ENCODE assay signal across 20 mouse cellular contexts in the genomic region with DNA sequence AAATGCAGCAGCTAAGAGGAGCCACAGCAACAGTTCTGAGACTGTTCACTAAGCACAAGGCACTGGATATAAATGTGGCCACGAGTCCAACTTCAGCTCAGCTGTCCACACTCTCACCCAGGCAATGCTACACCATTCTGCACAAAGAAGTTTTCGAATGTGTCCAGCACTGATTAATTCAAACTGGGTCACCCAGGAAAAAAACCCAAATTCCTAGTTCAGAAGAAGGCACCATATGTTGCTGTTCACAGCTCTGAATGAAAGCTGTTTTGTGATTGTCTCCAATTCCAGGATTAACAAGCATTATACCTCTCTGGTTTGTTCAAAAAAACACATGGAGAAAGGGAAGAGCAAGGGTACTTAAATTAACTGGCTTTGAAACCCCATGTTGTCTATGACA.
A peak's percentile ranks its signal among the peaks of the same experiment; 100 is the strongest.
DNase-seq lines count a peak whose midpoint lies in the region; ATAC-seq and TF ChIP-seq lines count a peak whose summit lies in the region.
"Had no signal": no experiment of that assay in that cellular context is flagged by ENCODE, and none has a peak within 500 bp of the region (broad histone marks: within the 10 kb centered on the region; RNA-seq: fewer than 3 reads in every experiment).

No protein-coding gene starts in this region.

- TF ChIP-seq CTCF in forebrain, postnatal 0 days (IDR thresholded peaks at IDR 0.05; ENCODE audit: low read depth) = no peak
- TF ChIP-seq CTCF in intestine, postnatal 0 days (IDR thresholded peaks at IDR 0.05; ENCODE audit: low read depth) = no peak

- intact Hi-C loops in left cerebral cortex, postnatal 14 days (cut with DNase I) = no loop called here

- H3K4me3 ChIP-seq in forebrain, postnatal 0 days (ENCODE audit: low read depth, low read length) = no peak overlapping the region
- H3K4me3 ChIP-seq in midbrain, embryonic 10.5 days = no peak overlapping the region
- no peak overlapping the region for H3K4me3 ChIP-seq in intestine, postnatal 0 days (ENCODE audit: low read depth, low read length)
- H3K4me3 ChIP-seq: embryonic facial prominence, embryonic 15.5 days; heart, embryonic 10.5 days; hindbrain, embryonic 13.5 days; limb, embryonic 13.5 days had no signal

- no peaks in the 10 kb centered on the region for H3K27me3 ChIP-seq in forebrain, postnatal 0 days (ENCODE audit: insufficient read depth, low read length)
- H3K27me3 ChIP-seq in midbrain, embryonic 10.5 days (ENCODE audit: low read depth, poor library complexity, severe bottlenecking) = no peaks in the 10 kb centered on the region
- no peaks in the 10 kb centered on the region for H3K27me3 ChIP-seq in intestine, postnatal 0 days (replicated peaks; ENCODE audit: control insufficient read depth, insufficient read depth, low read length)
- H3K27me3 ChIP-seq: embryonic facial prominence, embryonic 15.5 days; hindbrain, embryonic 13.5 days; limb, embryonic 13.5 days had no signal

- peak; percentile 36; the same call in 1 of the 2 replicates for ATAC-seq in forebrain, postnatal 0 days
- no peak for ATAC-seq in intestine, postnatal 0 days
- ATAC-seq: midbrain, embryonic 16.5 days had no signal

- H3K27ac ChIP-seq in forebrain, postnatal 0 days (ENCODE audit: low read depth, low read length) = no peak overlapping the region
- no peak overlapping the region for H3K27ac ChIP-seq in midbrain, embryonic 10.5 days (replicated peaks)
- no peak overlapping the region for H3K27ac ChIP-seq in intestine, postnatal 0 days (ENCODE audit: low read depth, low read length)
- H3K27ac ChIP-seq: embryonic facial prominence, embryonic 15.5 days; heart, embryonic 10.5 days; hindbrain, embryonic 13.5 days; limb, embryonic 13.5 days; liver, embryonic 14.5 days had no signal

- H3K36me3 ChIP-seq in forebrain, postnatal 0 days (ENCODE audit: insufficient read depth) = no peaks in the 10 kb centered on the region
- H3K36me3 ChIP-seq in midbrain, embryonic 10.5 days = no peaks in the 10 kb centered on the region
- no peaks in the 10 kb centered on the region for H3K36me3 ChIP-seq in intestine, postnatal 0 days (ENCODE audit: control insufficient read depth, insufficient read depth)
- H3K36me3 ChIP-seq: embryonic facial prominence, embryonic 15.5 days; heart, embryonic 10.5 days; hindbrain, embryonic 13.5 days; limb, embryonic 13.5 days had no signal

- no peak overlapping the region for H3K9ac ChIP-seq in forebrain, postnatal 0 days
- no peak overlapping the region for H3K9ac ChIP-seq in intestine, postnatal 0 days (ENCODE audit: low read depth, low read length)
- H3K9ac ChIP-seq: embryonic facial prominence, embryonic 15.5 days; hindbrain, embryonic 13.5 days; limb, embryonic 13.5 days; liver, embryonic 14.5 days had no signal

- H3K9me3 ChIP-seq in forebrain, postnatal 0 days (ENCODE audit: low read length) = no peaks in the 10 kb centered on the region
- no peaks in the 10 kb centered on the region for H3K9me3 ChIP-seq in midbrain, embryonic 10.5 days (replicated peaks)
- no peaks in the 10 kb centered on the region for H3K9me3 ChIP-seq in intestine, postnatal 0 days (ENCODE audit: control insufficient read depth)
- H3K9me3 ChIP-seq: embryonic facial prominence, embryonic 15.5 days; heart, embryonic 10.5 days; hindbrain, embryonic 13.5 days; limb, embryonic 13.5 days had no signal

- H3K4me2 ChIP-seq in forebrain, postnatal 0 days (ENCODE audit: low read depth) = no peak overlapping the region
- H3K4me2 ChIP-seq in intestine, postnatal 0 days (replicated peaks; ENCODE audit: low read depth) = no peak overlapping the region
- H3K4me2 ChIP-seq: embryonic facial prominence, embryonic 15.5 days; hindbrain, embryonic 13.5 days; limb, embryonic 13.5 days had no signal

- 49% methylated on average over 2 of the region's 2 CpGs for WGBS in forebrain, postnatal 0 days
- WGBS in midbrain, embryonic 10.5 days = 80% methylated on average over 2 of the region's 2 CpGs
- WGBS in intestine, postnatal 0 days = 82% methylated on average over 2 of the region's 2 CpGs

- DNase-seq in cerebellum, adult 9-10 months = peak; percentile 45
- no peak for DNase-seq in cerebellum, postnatal 36 days
- DNase-seq in left cerebral cortex, adult 11 months (ENCODE audit: low spot score) = peak; percentile 2
- no peak for DNase-seq in left cerebral cortex, postnatal 14 days (ENCODE audit: low spot score in 2 of 2)
- peak; percentile 11 for DNase-seq in forebrain, postnatal 0 days
- peak; percentile 2 for DNase-seq in retina, embryonic 14.5 days (ENCODE audit: low spot score)
- DNase-seq in midbrain, embryonic 10.5 days (ENCODE audit: low spot score) = no peak
- DNase-seq: adrenal gland, postnatal 10 days; B cell, adult 2 months; embryo, embryonic 11 days; gastrocnemius, postnatal 36 days; heart, postnatal 10 days; thymus, postnatal 14 days had no signal

- no peaks in the 10 kb centered on the region for H3K4me1 ChIP-seq in forebrain, postnatal 0 days (ENCODE audit: insufficient read depth)
- no peaks in the 10 kb centered on the region for H3K4me1 ChIP-seq in midbrain, embryonic 10.5 days
- H3K4me1 ChIP-seq in intestine, postnatal 0 days (replicated peaks; ENCODE audit: control insufficient read depth, insufficient read depth, low read length) = no peaks in the 10 kb centered on the region
- H3K4me1 ChIP-seq: embryonic facial prominence, embryonic 15.5 days; heart, embryonic 10.5 days; hindbrain, embryonic 13.5 days; limb, embryonic 13.5 days had no signal

Comparison
In these comparisons a context has a peak if more than half of its experiments do, and no peak if none do; other contexts are left out.
1. DNase-seq: peak in cerebellum, adult 9-10 months (single experiment), left cerebral cortex, adult 11 months (single experiment), forebrain, postnatal 0 days (single experiment) and retina, embryonic 14.5 days (single experiment); none in cerebellum, postnatal 36 days (0 of 2), left cerebral cortex, postnatal 14 days (0 of 2) and midbrain, embryonic 10.5 days (single experiment).